Mouse (Mus musculus): Measurements from ENCODE around the gene Hadh. TPM values are rescaled to one million over a fixed set of nuclear protein-coding genes. Genes with fewer than 3 reads are reported as not detected.

Gene Hadh
- polyA plus RNA-seq, 1 experiment, result 32.0 TPM

- TF ChIP-seq CTCF (IDR thresholded peaks at IDR 0.05; ENCODE audit: borderline replicate concordance, extremely low read depth, insufficient read depth, insufficient read length) (peak; percentile 55; the same call in 1 of the 2 replicates), POLR2A (IDR thresholded peaks at IDR 0.05; ENCODE audit: borderline replicate concordance, extremely low read depth, insufficient read depth, insufficient read length, poor library complexity, severe bottlenecking) (no peak)
- DNase-seq (ENCODE audit: low read depth), result peak; percentile 74
Measured at GRCm38 (mm10) chr3:131299908-131300307, 28.0 kb upstream of the Hadh start.

GRCm38 (mm10) chr3:131299078-131299477, 27.2 kb upstream of the Hadh start:
- no peak for DNase-seq (ENCODE audit: low read depth)
- TF ChIP-seq CTCF (IDR thresholded peaks at IDR 0.05; ENCODE audit: borderline replicate concordance, extremely low read depth, insufficient read depth, insufficient read length) (no peak), POLR2A (IDR thresholded peaks at IDR 0.05; ENCODE audit: borderline replicate concordance, extremely low read depth, insufficient read depth, insufficient read length, poor library complexity, severe bottlenecking) (no peak)

DNA sequence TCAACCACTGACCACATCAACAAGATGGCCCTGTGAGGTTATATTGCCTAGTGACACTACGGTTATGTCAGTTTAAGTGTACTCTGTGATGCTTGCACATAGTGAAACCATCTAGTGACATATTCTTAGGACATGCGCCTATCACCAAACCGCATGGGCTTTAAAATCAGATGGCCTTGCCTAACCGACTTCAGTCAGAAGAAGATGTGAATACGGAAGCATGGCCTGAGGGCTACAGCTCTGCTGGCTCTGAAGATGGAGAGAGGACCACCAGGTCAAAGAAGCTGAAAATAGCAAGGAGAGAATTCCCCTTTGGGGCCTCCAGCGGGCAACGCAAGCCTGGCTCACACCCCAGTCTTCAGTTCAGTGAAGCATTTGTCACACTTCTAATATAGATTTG, 25.0 kb upstream of the Hadh start:
- no peak for DNase-seq (ENCODE audit: low read depth)
- TF ChIP-seq POLR2A (IDR thresholded peaks at IDR 0.05; ENCODE audit: borderline replicate concordance, extremely low read depth, insufficient read depth, insufficient read length, poor library complexity, severe bottlenecking) (no peak), CTCF (IDR thresholded peaks at IDR 0.05; ENCODE audit: borderline replicate concordance, extremely low read depth, insufficient read depth, insufficient read length) (no peak)

DNA sequence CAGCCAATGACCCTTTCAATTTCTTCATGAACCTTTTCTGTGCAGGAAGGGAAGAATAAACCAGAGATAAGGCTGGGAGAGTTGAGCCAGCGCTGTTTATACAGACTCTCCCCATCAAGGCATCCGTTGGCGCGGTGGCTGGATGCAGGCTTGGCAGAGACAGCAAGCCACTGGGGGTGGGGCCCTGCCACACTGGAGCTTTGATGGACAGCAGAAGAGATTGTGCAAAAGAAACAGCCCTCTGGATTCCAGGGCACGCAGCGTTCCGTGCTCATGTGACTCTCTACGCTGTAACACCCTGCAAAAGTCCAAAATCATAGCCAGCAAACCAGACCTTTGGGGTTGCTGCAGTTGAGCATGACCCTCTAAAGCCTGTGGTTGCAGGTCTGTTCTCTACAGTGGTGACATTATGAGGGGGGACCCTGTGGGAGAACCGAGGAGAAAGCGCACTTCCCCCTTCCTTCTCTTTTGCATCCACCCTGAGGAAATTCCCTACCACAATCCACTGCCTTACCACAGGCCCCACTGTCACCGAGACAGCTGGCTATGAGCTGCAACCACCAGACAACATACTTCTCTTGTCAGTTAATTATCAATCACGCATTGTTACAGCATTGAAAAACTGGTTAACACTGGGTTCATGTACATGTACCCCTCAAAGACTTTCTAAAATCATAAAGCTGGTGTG, 23.8 kb upstream of the Hadh start:
- DNase-seq (ENCODE audit: low read depth), result no peak

DNA sequence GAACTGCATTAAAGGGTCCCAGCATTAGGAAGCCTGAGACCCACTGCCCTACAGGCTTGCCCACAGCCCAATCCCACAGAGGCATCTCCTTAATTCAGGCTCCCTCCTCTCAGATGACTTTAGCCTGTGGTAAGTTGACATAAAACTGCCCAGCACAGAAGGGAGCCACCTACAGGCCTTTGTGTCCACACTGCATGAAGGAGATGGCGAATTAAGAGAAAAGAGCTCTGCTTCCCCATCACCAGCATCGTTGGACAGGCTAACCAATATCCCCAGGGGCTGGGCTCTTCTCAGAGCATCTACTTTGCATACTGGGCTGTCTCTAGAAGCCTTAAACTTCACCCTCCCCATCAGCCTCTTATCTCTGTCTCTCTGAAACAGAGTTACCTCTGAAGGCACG, 22.6 kb upstream of the Hadh start:
- no peak for DNase-seq (ENCODE audit: low read depth)
- TF ChIP-seq CTCF (IDR thresholded peaks at IDR 0.05; ENCODE audit: borderline replicate concordance, extremely low read depth, insufficient read depth, insufficient read length) (no peak), POLR2A (IDR thresholded peaks at IDR 0.05; ENCODE audit: borderline replicate concordance, extremely low read depth, insufficient read depth, insufficient read length, poor library complexity, severe bottlenecking) (no peak)

More for the DNA sequence above, 23.8 kb upstream of the Hadh start:
- TF ChIP-seq POLR2A (IDR thresholded peaks at IDR 0.05; ENCODE audit: borderline replicate concordance, extremely low read depth, insufficient read depth, insufficient read length, poor library complexity, severe bottlenecking) (no peak), CTCF (IDR thresholded peaks at IDR 0.05; ENCODE audit: borderline replicate concordance, extremely low read depth, insufficient read depth, insufficient read length) (no peak)

GRCm38 (mm10) chr3:131292959-131293358, 21.1 kb upstream of the Hadh start:
- TF ChIP-seq POLR2A (IDR thresholded peaks at IDR 0.05; ENCODE audit: borderline replicate concordance, extremely low read depth, insufficient read depth, insufficient read length, poor library complexity, severe bottlenecking), result no peak
- TF ChIP-seq CTCF (IDR thresholded peaks at IDR 0.05; ENCODE audit: borderline replicate concordance, extremely low read depth, insufficient read depth, insufficient read length), result no peak
- DNase-seq (ENCODE audit: low read depth), result no peak

DNA sequence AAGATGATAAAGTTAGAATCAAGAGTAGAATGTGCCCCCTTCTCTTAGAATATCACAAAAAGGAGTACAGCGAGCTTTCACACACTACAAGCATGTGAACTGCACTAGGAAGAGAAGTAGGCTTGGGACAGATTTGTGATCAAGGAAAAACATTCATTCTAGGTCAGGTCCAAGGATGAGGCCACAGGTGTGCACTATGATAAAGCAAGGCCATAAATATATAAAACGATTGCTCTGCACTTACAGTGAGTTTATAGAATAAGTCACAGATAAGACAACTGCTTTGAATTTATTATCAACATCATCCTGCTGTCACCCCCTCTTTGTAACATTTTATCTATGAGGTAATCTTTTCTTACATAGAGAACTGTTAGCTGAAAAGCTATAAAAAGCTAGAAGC, 20.4 kb upstream of the Hadh start:
- no peak for DNase-seq (ENCODE audit: low read depth)

GRCm38 (mm10) chr3:131291890-131292289, 20.0 kb upstream of the Hadh start:
- DNase-seq (ENCODE audit: low read depth), result no peak
- no peak for TF ChIP-seq POLR2A (IDR thresholded peaks at IDR 0.05; ENCODE audit: borderline replicate concordance, extremely low read depth, insufficient read depth, insufficient read length, poor library complexity, severe bottlenecking)

More for the DNA sequence above, 20.4 kb upstream of the Hadh start:
- TF ChIP-seq CTCF (IDR thresholded peaks at IDR 0.05; ENCODE audit: borderline replicate concordance, extremely low read depth, insufficient read depth, insufficient read length), result no peak
- TF ChIP-seq POLR2A (IDR thresholded peaks at IDR 0.05; ENCODE audit: borderline replicate concordance, extremely low read depth, insufficient read depth, insufficient read length, poor library complexity, severe bottlenecking), result no peak

- TF ChIP-seq CTCF (IDR thresholded peaks at IDR 0.05; ENCODE audit: borderline replicate concordance, extremely low read depth, insufficient read depth, insufficient read length) (no peak), POLR2A (IDR thresholded peaks at IDR 0.05; ENCODE audit: borderline replicate concordance, extremely low read depth, insufficient read depth, insufficient read length, poor library complexity, severe bottlenecking) (no peak)
- DNase-seq (ENCODE audit: low read depth), result no peak
Measured at GRCm38 (mm10) chr3:131274151-131274550, 2.2 kb upstream of the Hadh start.

- TF ChIP-seq POLR2A (IDR thresholded peaks at IDR 0.05; ENCODE audit: borderline replicate concordance, extremely low read depth, insufficient read depth, insufficient read length, poor library complexity, severe bottlenecking) (no peak), CTCF (IDR thresholded peaks at IDR 0.05; ENCODE audit: borderline replicate concordance, extremely low read depth, insufficient read depth, insufficient read length) (no peak)
- no peak for DNase-seq (ENCODE audit: low read depth)
Measured at GRCm38 (mm10) chr3:131272374-131273100, 636 bp upstream of the Hadh start.

- TF ChIP-seq CTCF (IDR thresholded peaks at IDR 0.05; ENCODE audit: borderline replicate concordance, extremely low read depth, insufficient read depth, insufficient read length), result peak; percentile 19; the same call in 1 of the 2 replicates
- no peak for TF ChIP-seq POLR2A (IDR thresholded peaks at IDR 0.05; ENCODE audit: borderline replicate concordance, extremely low read depth, insufficient read depth, insufficient read length, poor library complexity, severe bottlenecking)
- peak; percentile 35 for DNase-seq (ENCODE audit: low read depth)
Measured at GRCm38 (mm10) chr3:131271157-131271556, 744 bp downstream of the Hadh start.

GRCm38 (mm10) chr3:131270381-131270780, 1.5 kb downstream of the Hadh start:
- DNase-seq (ENCODE audit: low read depth), result peak; percentile 23
- no peak for TF ChIP-seq CTCF (IDR thresholded peaks at IDR 0.05; ENCODE audit: borderline replicate concordance, extremely low read depth, insufficient read depth, insufficient read length)
